Mouse (Mus musculus): ENCODE results near the gene Spryd7.
A peak's percentile ranks its signal among the peaks of the same experiment; 100 is the strongest.
"Not testable (repeated sequence)": the region's sequence is repeated elsewhere in the genome, so short reads cannot be mapped to it uniquely, and the experiment has no call there.

Gene Spryd7

GRCm38 (mm10) chr14:61556289-61557147 is at the start of gene Spryd7:
Gene Spryd7 (minus strand): TSS chr14:61556886.
- DNase-seq (ENCODE audit: inconsistent ontology term), result peak; percentile 99

GRCm38 (mm10) chr14:61606088-61606487 is 49.4 kb upstream of the Spryd7 start:
- not testable (repeated sequence) for DNase-seq (ENCODE audit: inconsistent ontology term)

DNA sequence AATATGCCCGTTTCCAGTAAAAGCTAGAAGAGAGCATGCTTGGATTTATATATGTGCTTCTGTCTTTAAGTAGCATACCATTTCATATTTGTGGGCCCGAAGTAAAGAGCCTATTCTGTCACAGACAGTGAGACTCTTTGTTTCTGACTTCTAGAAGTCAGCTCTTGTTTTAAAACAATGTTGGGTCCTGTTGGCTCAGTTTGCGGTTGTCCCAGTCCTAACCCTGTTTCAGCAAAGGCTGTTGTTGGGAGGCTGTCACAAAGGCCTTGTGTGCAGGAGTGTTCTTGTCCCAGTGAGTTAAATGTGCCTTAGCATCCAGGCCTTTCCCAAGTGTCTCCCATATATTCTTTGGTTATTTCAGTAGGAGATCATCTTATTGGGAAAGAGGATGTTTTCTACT is 47.4 kb upstream of the Spryd7 start:
- DNase-seq (ENCODE audit: inconsistent ontology term), result no peak

DNA sequence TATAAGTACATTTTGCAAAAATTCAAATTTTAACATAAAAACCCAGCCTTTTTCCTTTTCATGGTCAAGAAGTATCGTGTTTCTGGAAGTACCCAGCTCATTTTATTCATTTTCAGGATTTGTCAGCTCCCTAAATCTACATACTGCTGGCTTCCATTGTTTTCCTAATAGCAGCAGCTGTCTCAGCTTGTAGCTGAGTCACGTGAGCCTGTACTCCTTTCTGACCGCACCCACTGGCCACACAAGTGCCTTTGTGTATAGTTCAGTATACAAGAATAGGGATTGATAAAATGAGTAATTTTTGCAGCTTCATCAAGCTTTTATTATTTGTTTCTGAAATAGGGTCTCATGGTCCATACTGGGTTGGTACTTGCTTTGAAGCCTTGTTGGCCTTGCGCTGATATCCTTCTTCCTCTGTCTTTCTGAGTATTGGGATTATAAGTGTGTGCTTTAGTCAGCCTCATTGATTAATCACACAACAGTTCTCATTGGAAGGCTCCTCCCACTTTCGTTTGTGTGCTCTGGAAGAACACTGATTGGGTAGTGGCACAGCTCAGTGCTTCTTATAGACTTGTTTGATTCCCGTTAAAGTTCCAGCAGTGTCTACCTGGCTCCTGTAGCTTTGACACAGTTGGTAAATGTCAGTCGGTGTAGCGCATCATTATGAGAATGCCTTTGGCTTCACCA is 46.5 kb upstream of the Spryd7 start:
- DNase-seq (ENCODE audit: inconsistent ontology term), result no peak

- no peak for DNase-seq (ENCODE audit: inconsistent ontology term)
Observed at GRCm38 (mm10) chr14:61601348-61601747, 44.7 kb upstream of the Spryd7 start.

DNA sequence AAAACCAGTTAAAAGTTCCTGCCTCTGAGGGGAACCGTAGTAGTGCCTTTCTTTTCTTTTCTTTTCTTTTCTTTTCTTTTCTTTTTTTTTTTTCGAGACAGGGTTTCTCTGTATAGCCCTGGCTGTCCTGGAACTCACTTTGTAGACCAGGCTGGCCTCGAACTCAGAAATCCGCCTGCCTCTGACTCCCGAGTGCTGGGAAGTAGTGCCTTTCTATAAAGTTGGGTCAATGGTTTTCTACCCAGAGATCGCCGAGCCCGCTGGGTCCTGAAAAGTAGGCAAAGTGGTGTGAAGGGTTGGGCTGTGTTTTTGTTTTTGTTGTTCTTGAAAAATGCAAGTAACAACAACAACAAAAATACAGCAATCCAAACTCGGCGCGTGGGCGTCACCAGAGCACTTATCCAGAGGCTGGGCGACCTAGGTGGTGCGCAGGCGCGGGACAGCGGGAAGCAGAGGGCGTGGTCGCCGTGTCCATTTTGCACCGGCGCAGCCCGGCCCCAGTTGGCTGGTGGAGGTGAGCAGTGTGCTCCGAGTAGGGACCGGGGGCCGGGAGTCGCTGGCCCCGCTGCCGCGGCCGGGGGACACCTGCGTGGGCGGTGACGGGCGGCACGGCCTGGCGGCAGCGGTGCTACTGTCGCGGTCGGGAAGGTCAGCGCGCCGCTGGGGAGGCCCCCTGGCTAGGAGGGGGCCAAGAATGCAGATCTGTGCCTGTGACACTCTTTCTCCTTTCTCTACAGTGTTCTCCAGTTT is 42.5 kb upstream of the Spryd7 start:
- peak; percentile 92 for DNase-seq (ENCODE audit: inconsistent ontology term)

- no peak for DNase-seq (ENCODE audit: inconsistent ontology term)
Observed at GRCm38 (mm10) chr14:61597968-61598367, 41.3 kb upstream of the Spryd7 start, which contains the start of gene Trim13. Gene Trim13 (plus strand): TSS chr14:61598247.

DNA sequence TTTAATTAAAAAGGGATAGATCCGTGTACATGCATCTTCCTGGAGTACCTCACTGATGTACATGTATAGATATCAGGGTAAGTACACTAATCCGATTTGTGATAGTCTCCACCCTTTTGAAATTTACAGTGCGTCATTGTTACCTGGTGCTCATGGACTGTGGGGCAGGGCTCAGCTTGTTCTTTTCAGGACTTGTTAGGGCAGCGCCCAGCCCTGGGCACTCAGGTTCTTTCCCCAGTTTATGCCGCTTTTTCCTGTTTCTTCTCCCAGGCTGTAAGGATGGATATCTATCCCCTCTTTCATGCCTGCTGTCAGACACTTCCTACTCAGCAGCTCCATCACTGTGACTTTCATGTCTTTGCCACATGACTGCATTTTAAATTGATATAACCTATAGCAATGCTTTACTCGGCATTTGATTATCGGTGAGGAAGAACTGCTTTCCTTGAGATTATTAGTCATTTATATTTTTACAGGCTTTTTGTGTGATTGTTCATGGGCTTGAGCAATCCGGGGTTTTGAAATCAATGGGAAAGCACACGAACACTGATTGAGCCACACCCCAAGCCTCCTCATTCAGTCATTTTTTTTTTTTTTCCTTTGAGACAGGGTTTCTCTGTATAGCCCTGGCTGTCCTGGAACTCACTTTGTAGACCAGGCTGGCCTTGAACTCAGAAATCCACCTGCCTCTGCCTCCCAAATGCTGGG is 40.2 kb upstream of the Spryd7 start:
- DNase-seq (ENCODE audit: inconsistent ontology term), result no peak

GRCm38 (mm10) chr14:61589288-61590065 is 32.8 kb upstream of the Spryd7 start:
- DNase-seq (ENCODE audit: inconsistent ontology term), result no peak

DNA sequence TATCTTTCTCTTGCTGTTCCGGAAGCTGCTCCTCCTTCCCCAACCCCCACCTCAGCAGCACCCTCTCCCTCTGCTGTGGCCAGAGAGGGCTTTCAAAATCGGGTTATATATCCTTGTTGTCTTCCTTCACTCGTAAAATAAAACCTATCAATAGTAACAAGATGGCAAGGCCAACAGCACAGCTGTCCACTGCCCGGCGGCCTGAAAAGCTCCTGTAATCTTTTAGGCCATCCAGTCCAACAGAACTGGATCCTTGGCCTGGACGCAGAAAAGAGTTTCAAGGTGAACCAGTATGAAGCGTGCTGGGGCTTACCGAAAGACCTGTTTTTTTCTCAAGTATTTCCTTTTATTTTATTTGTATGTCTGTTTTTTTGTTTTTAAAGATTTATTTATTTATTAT is 19.3 kb upstream of the Spryd7 start:
- DNase-seq (ENCODE audit: inconsistent ontology term), result no peak

GRCm38 (mm10) chr14:61575066-61575465 is 18.4 kb upstream of the Spryd7 start:
- no peak for DNase-seq (ENCODE audit: inconsistent ontology term)

- no peak for DNase-seq (ENCODE audit: inconsistent ontology term)
Observed at GRCm38 (mm10) chr14:61572131-61572530, 15.4 kb upstream of the Spryd7 start.

GRCm38 (mm10) chr14:61571366-61571765 is 14.7 kb upstream of the Spryd7 start:
- peak; percentile 48 for DNase-seq (ENCODE audit: inconsistent ontology term)

DNA sequence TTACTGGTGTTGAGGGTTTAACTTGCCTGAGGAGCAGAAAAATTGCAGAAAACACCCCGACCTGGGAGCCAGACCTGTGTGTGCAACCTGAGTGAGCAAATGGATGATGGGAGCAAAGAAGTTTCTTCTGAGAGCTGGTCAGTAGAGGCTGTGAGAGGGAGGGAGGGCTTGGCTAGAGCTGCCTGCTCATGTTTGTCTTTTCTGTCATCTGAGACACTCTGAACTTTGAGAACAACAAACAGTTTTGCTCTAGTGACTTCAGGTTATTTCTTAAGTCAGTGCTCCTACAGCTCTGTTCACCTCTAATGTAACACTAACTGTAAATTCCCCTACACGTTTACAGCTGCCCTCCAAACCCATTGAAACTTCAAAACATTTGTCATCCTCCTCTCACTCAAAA is 12.7 kb upstream of the Spryd7 start:
- no peak for DNase-seq (ENCODE audit: inconsistent ontology term)

GRCm38 (mm10) chr14:61566211-61566610 is 9.5 kb upstream of the Spryd7 start:
- not testable (repeated sequence) for DNase-seq (ENCODE audit: inconsistent ontology term)

DNA sequence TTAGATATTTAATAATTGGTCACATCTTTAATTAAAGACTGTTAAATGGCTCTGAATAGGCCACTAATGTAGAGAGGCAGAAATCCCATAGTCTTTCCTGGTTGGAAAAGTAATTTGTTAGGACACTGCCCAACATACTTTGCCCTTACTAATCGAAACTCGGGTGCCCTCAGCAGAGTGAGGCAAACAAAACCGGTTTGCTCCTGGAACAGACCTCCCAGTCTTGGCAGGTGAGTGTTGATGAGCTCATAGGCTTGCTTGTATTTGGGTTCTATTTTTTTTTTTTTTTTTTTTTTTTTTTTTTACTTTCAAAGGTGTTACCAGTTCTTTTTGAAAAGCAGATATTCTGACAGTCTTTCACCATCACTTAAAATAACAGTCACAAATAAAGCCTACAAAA is 3.2 kb upstream of the Spryd7 start:
- no peak for DNase-seq (ENCODE audit: inconsistent ontology term)

DNA sequence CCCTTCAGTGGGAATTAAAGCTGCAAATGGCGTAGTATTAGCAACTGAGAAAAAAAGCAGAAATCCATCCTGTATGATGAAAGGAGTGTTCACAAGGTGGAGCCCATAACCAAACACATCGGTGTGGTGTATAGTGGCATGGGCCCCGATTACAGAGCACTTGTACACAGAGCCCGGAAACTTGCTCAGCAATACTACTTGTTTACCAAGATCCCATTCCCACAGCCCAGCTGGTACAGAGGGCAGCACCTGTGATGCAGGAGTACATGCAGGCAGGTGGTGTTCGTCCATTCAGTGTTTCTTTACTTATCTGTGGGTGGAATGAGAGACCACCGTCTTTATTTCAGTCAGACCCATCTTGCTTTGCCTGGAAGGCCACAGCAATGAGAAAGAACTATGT is 2.2 kb upstream of the Spryd7 start:
- no peak for DNase-seq (ENCODE audit: inconsistent ontology term)

DNA sequence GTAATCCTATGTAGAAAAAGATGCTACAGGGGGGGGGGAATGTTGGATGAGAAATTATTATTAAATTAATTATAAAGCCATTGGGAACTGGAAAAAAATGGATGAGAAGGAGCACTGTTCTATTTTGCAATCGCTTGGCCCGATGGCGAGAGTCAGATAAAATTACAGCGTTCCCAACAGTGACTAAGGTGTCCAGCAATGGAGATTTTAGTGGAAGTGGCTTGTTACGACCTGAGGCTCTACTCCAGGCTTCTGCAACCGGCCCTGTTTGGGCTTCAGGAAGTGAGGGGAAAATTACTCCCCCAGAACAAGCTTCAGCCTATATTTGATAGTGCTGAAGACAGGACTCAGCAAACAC is 776 bp downstream of the Spryd7 start:
- no peak for DNase-seq (ENCODE audit: inconsistent ontology term)

GRCm38 (mm10) chr14:61548614-61549013 is 8.1 kb downstream of the Spryd7 start:
- no peak for DNase-seq (ENCODE audit: inconsistent ontology term)

GRCm38 (mm10) chr14:61537772-61538171 is 18.9 kb downstream of the Spryd7 start:
- DNase-seq (ENCODE audit: inconsistent ontology term), result not testable (repeated sequence)
